ENCODE assay signal across 18 mouse cellular contexts in genomic region chr8:42156588-42156987, GRCm38 (mm10).
"Had no signal": no experiment of that assay in that cellular context is flagged by ENCODE, and none has a peak within 500 bp of the region (broad histone marks: within the 10 kb centered on the region; RNA-seq: fewer than 3 reads in every experiment).

No protein-coding gene starts in this region.

- H3K4me3 ChIP-seq: limb, embryonic 10.5 days; limb, embryonic 13.5 days; liver, embryonic 12.5 days; liver, embryonic 15.5 days; lung, embryonic 15.5 days; megakaryocyte, embryonic 14.5 days; neural tube, embryonic 13.5 days had no signal

- H3K4me2 ChIP-seq: limb, embryonic 13.5 days; liver, embryonic 12.5 days; liver, embryonic 15.5 days; lung, embryonic 15.5 days; midbrain, embryonic 11.5 days; neural tube, embryonic 13.5 days had no signal

- H3K9me3 ChIP-seq: limb, embryonic 10.5 days; limb, embryonic 13.5 days; liver, embryonic 12.5 days; liver, embryonic 15.5 days; lung, embryonic 15.5 days; megakaryocyte, embryonic 14.5 days; neural tube, embryonic 13.5 days had no signal

- H3K9ac ChIP-seq: limb, embryonic 13.5 days; liver, embryonic 12.5 days; liver, embryonic 15.5 days; lung, embryonic 15.5 days; neural tube, embryonic 13.5 days had no signal

- DNase-seq: kidney, postnatal 10 days; kidney, postnatal 36 days; liver; lung, adult 18-20 months; lung, postnatal 10 days; lung, postnatal 36 days; midbrain, embryonic 14.5 days; thymus, adult 18-20 months; thymus, postnatal 36 days had no signal

- H3K36me3 ChIP-seq: limb, embryonic 10.5 days; limb, embryonic 13.5 days; liver, embryonic 12.5 days; liver, embryonic 15.5 days; lung, embryonic 15.5 days; neural tube, embryonic 13.5 days had no signal

- H3K4me1 ChIP-seq: limb, embryonic 10.5 days; limb, embryonic 13.5 days; liver, embryonic 12.5 days; liver, embryonic 15.5 days; lung, embryonic 15.5 days; megakaryocyte, embryonic 14.5 days; neural tube, embryonic 13.5 days had no signal

- H3K27ac ChIP-seq: limb, embryonic 10.5 days; limb, embryonic 13.5 days; liver, embryonic 12.5 days; liver, embryonic 15.5 days; lung, embryonic 15.5 days; neural tube, embryonic 13.5 days had no signal

- H3K27me3 ChIP-seq: limb, embryonic 13.5 days; liver, embryonic 12.5 days; liver, embryonic 15.5 days; lung, embryonic 15.5 days; megakaryocyte, embryonic 14.5 days; neural tube, embryonic 13.5 days had no signal

- ATAC-seq: intestine, postnatal 0 days; liver, embryonic 12.5 days had no signal
